ENCODE assay signal across 16 mouse cellular contexts in the genomic region with DNA sequence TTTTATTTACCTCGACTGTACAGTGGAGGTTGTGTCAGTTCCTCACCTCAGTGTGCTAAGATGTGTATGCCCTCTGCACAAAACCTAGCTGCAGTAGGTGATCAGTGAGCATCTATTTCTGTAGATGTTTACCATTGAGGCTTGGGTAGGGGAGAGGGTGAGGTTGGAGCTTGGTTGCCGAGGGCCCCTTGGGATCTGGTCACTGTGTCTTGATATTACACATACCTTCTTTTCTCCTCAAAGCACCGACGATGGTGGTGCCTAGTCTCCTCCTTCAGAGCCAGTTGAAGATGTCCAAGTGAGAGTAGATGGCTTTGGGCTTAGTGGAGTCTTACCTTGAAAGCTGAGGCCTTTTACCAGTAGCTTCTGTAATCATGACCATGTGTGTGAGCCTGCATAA.
"Had no signal": no experiment of that assay in that cellular context is flagged by ENCODE, and none has a peak within 500 bp of the region (broad histone marks: within the 10 kb centered on the region; RNA-seq: fewer than 3 reads in every experiment).

No protein-coding gene starts in this region.

- H3K4me2 ChIP-seq: limb, embryonic 15.5 days; liver, embryonic 12.5 days; lung, embryonic 15.5 days; midbrain, embryonic 11.5 days; midbrain, embryonic 15.5 days; neural tube, embryonic 12.5 days had no signal

- ATAC-seq: hindbrain, embryonic 16.5 days; inflammation-experienced regulatory T-cells, adult 6 months; intestine, postnatal 0 days; liver, embryonic 12.5 days; midbrain, embryonic 15.5 days had no signal

- H3K4me3 ChIP-seq: limb, embryonic 15.5 days; liver, embryonic 12.5 days; lung, embryonic 15.5 days; megakaryocyte, embryonic 14.5 days; midbrain, embryonic 15.5 days; neural tube, embryonic 12.5 days had no signal

- H3K27ac ChIP-seq: limb, embryonic 15.5 days; liver, embryonic 12.5 days; lung, embryonic 15.5 days; macrophage; midbrain, embryonic 15.5 days; neural tube, embryonic 12.5 days; stomach, postnatal 0 days had no signal

- H3K4me1 ChIP-seq: megakaryocyte, embryonic 14.5 days had no signal

- H3K9me3 ChIP-seq: limb, embryonic 15.5 days; liver, embryonic 12.5 days; lung, embryonic 15.5 days; midbrain, embryonic 15.5 days; neural tube, embryonic 12.5 days had no signal

- H3K9ac ChIP-seq: limb, embryonic 15.5 days; liver, embryonic 12.5 days; lung, embryonic 15.5 days; midbrain, embryonic 15.5 days; neural tube, embryonic 12.5 days had no signal

- H3K27me3 ChIP-seq: limb, embryonic 15.5 days; liver, embryonic 12.5 days; lung, embryonic 15.5 days; midbrain, embryonic 15.5 days; neural tube, embryonic 12.5 days had no signal

- H3K36me3 ChIP-seq: liver, embryonic 12.5 days; midbrain, embryonic 15.5 days had no signal

- DNase-seq: layer of hippocampus, adult 9-11 months; layer of hippocampus, postnatal 36 days; lung, postnatal 14 days; thymus, adult 2 months had no signal
